Mouse (Mus musculus) lung, postnatal 0 days (tissue): ENCODE data around the gene Gm3625.

Experiments used
- CTCF ChIP-seq: IDR thresholded peaks from 2 replicates; pipeline ENCODE4 v1.5.1; 2016; ENCODE audit warnings: antibody characterized with exemption, mild to moderate bottlenecking
- EP300 ChIP-seq: IDR thresholded peaks from 2 replicates; pipeline ENCODE4 v1.6.1; 2016; ENCODE audit warnings: antibody characterized with exemption, mild to moderate bottlenecking, control low read depth

- peak; percentile 85 for TF ChIP-seq CTCF
- TF ChIP-seq EP300, result no peak
Measured at GRCm38 (mm10) chr12:4548053-4549013, 44.4 kb downstream of the Gm3625 start.
